Comparison of ENCODE assay signal across 21 mouse cellular contexts in the genomic region with DNA sequence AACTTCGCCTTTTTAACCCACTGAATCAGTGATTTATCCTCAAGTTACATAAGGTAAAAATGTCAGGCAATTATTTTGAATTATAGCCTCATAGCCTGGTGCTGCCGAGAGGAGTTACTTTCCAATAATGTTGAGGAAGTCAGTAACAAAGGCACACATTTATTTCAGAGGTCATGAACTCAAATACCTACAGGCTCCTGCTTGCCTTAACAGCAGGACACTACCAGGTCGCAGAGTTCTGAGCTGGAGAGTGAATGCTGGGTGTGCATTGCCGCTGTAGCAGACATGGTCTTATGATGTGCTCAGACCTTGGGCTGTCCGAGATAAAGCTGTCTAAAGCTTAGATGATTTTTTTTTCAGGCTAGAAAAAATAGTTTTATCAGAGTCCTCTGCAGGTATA.
A peak's percentile ranks its signal among the peaks of the same experiment; 100 is the strongest.
DNase-seq lines count a peak whose midpoint lies in the region; ATAC-seq lines count a peak whose summit lies in the region.
"Had no signal": no experiment of that assay in that cellular context is flagged by ENCODE, and none has a peak within 500 bp of the region (broad histone marks: within the 10 kb centered on the region; RNA-seq: fewer than 3 reads in every experiment).

No protein-coding gene starts in this region.

- H3K27me3 ChIP-seq in midbrain, embryonic 11.5 days (ENCODE audit: control insufficient read depth, insufficient read depth, low read length): no peaks in the 10 kb centered on the region
- no peaks in the 10 kb centered on the region for H3K27me3 ChIP-seq in midbrain, embryonic 13.5 days
- no peaks in the 10 kb centered on the region for H3K27me3 ChIP-seq in limb, embryonic 13.5 days
- no peaks in the 10 kb centered on the region for H3K27me3 ChIP-seq in forebrain, embryonic 13.5 days
- H3K27me3 ChIP-seq: forebrain, embryonic 12.5 days; hindbrain, embryonic 12.5 days; kidney, embryonic 15.5 days; limb, embryonic 15.5 days; megakaryocyte, embryonic 14.5 days had no signal

- no peak overlapping the region for H3K4me2 ChIP-seq in midbrain, embryonic 11.5 days
- H3K4me2 ChIP-seq in midbrain, embryonic 13.5 days (replicated peaks): no peak overlapping the region
- H3K4me2 ChIP-seq in limb, embryonic 13.5 days (replicated peaks): 0 out of 2 replicates have a peak overlapping the region, but pooled peaks have one; percentile 1
- H3K4me2 ChIP-seq in forebrain, embryonic 13.5 days: no peak overlapping the region
- H3K4me2 ChIP-seq: forebrain, embryonic 12.5 days; heart, embryonic 11.5 days; hindbrain, embryonic 12.5 days; kidney, embryonic 15.5 days; limb, embryonic 15.5 days had no signal

- H3K36me3 ChIP-seq in midbrain, embryonic 11.5 days (ENCODE audit: control insufficient read depth, insufficient read depth, low read length): no peaks in the 10 kb centered on the region
- no peaks in the 10 kb centered on the region for H3K36me3 ChIP-seq in midbrain, embryonic 13.5 days
- no peaks in the 10 kb centered on the region for H3K36me3 ChIP-seq in limb, embryonic 13.5 days
- no peaks in the 10 kb centered on the region for H3K36me3 ChIP-seq in forebrain, embryonic 13.5 days (ENCODE audit: poor library complexity, severe bottlenecking)
- H3K36me3 ChIP-seq: forebrain, embryonic 12.5 days; hindbrain, embryonic 12.5 days; kidney, embryonic 15.5 days; limb, embryonic 15.5 days had no signal

- no peaks in the 10 kb centered on the region for H3K4me1 ChIP-seq in midbrain, embryonic 11.5 days (ENCODE audit: control insufficient read depth, insufficient read depth, low read length)
- H3K4me1 ChIP-seq in midbrain, embryonic 13.5 days (replicated peaks): peaks cover 3% of the 10 kb centered on the region; the same call in 1 of the 2 replicates
- H3K4me1 ChIP-seq in limb, embryonic 13.5 days: peaks cover 43% of the 10 kb centered on the region
- peaks cover 9% of the 10 kb centered on the region for H3K4me1 ChIP-seq in forebrain, embryonic 13.5 days

- no peak overlapping the region for H3K4me3 ChIP-seq in midbrain, embryonic 11.5 days (ENCODE audit: low read depth, low read length)
- H3K4me3 ChIP-seq in midbrain, embryonic 13.5 days (replicated peaks): no peak overlapping the region
- no peak overlapping the region for H3K4me3 ChIP-seq in limb, embryonic 13.5 days
- no peak overlapping the region for H3K4me3 ChIP-seq in forebrain, embryonic 13.5 days
- H3K4me3 ChIP-seq: forebrain, embryonic 12.5 days; hindbrain, embryonic 12.5 days; kidney, embryonic 15.5 days; limb, embryonic 15.5 days; megakaryocyte, embryonic 14.5 days had no signal

- DNase-seq in midbrain, embryonic 11.5 days (ENCODE audit: low spot score, missing footprints): peak; percentile 64
- DNase-seq in forelimb bud, embryonic 11.5 days (ENCODE audit: low read depth, low spot score): peak; percentile 78
- no peak for DNase-seq in left cerebral cortex, adult 11 months (ENCODE audit: low spot score)
- no peak for DNase-seq in left cerebral cortex, adult 8-10 months (ENCODE audit: low spot score in 2 of 2)
- DNase-seq: adrenal gland, adult 8-10 months; cerebellum, postnatal 10 days; heart, postnatal 10 days; kidney, postnatal 4 days; layer of hippocampus, adult 9-11 months; lung, postnatal 14 days; thymus, adult 2 months had no signal

- H3K9ac ChIP-seq in midbrain, embryonic 11.5 days (ENCODE audit: low read length): no peak overlapping the region
- H3K9ac ChIP-seq in midbrain, embryonic 13.5 days (replicated peaks): no peak overlapping the region
- no peak overlapping the region for H3K9ac ChIP-seq in limb, embryonic 13.5 days
- no peak overlapping the region for H3K9ac ChIP-seq in forebrain, embryonic 13.5 days
- H3K9ac ChIP-seq: forebrain, embryonic 12.5 days; hindbrain, embryonic 12.5 days; kidney, embryonic 15.5 days; limb, embryonic 15.5 days had no signal

- no peaks in the 10 kb centered on the region for H3K9me3 ChIP-seq in midbrain, embryonic 11.5 days (ENCODE audit: control insufficient read depth, low read length)
- no peaks in the 10 kb centered on the region for H3K9me3 ChIP-seq in midbrain, embryonic 13.5 days
- H3K9me3 ChIP-seq in limb, embryonic 13.5 days: no peaks in the 10 kb centered on the region
- no peaks in the 10 kb centered on the region for H3K9me3 ChIP-seq in forebrain, embryonic 13.5 days (replicated peaks)
- H3K9me3 ChIP-seq: forebrain, embryonic 12.5 days; hindbrain, embryonic 12.5 days; kidney, embryonic 15.5 days; limb, embryonic 15.5 days; megakaryocyte, embryonic 14.5 days had no signal

- no peak for ATAC-seq in midbrain, embryonic 11.5 days (ENCODE audit: low FRiP score)
- ATAC-seq in midbrain, embryonic 13.5 days: no peak
- ATAC-seq in limb, embryonic 13.5 days (ENCODE audit: low FRiP score, low read depth): no peak
- no peak for ATAC-seq in forebrain, embryonic 13.5 days
- ATAC-seq: inflammation-experienced regulatory T-cells, adult 6 months had no signal

- H3K27ac ChIP-seq in midbrain, embryonic 11.5 days (ENCODE audit: low read depth, low read length): no peak overlapping the region
- H3K27ac ChIP-seq in midbrain, embryonic 13.5 days: no peak overlapping the region
- no peak overlapping the region for H3K27ac ChIP-seq in limb, embryonic 13.5 days
- H3K27ac ChIP-seq in forebrain, embryonic 13.5 days: no peak overlapping the region
- H3K27ac ChIP-seq: forebrain, embryonic 12.5 days; hindbrain, embryonic 12.5 days; kidney, embryonic 15.5 days; limb, embryonic 15.5 days had no signal

- 68% methylated on average over 5 of the region's 5 CpGs for WGBS in midbrain, embryonic 11.5 days
- 72% methylated on average over 5 of the region's 5 CpGs for WGBS in midbrain, embryonic 13.5 days
- WGBS in limb, embryonic 13.5 days: 10% methylated on average over 5 of the region's 5 CpGs
- WGBS in forebrain, embryonic 13.5 days: 56% methylated on average over 5 of the region's 5 CpGs

Comparison
In these comparisons a context has a peak if more than half of its experiments do, and no peak if none do; other contexts are left out.
1. DNase-seq: peak in midbrain, embryonic 11.5 days (single experiment) and forelimb bud, embryonic 11.5 days (single experiment); none in left cerebral cortex, adult 11 months (single experiment) and left cerebral cortex, adult 8-10 months (0 of 2).